Mouse (Mus musculus): Measurements from ENCODE around the gene Il1r1.

DNA sequence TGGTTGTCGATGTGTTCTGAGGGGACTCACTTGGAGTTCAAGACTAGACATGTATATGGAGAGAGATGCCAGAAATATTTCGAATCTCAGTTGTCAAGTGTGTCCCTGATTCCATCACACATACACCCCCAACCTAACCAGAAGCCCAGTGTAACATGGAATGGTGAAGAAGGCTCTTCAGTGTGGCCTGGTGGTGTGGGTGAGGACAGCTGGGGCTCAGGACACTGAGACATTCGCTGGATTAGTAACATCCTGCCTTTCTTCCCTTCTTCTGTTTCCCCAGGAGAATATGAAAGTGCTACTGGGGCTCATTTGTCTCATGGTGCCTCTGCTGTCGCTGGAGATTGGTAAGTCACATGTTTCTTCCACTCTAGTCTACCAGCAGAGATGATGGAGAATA, 57.1 kb downstream of the Il1r1 start:
- TF ChIP-seq CTCF (conservative IDR thresholded peaks at IDR 0.05; ENCODE audit: insufficient read depth, insufficient read length, low read depth, low read length) (no peak), POLR2A (IDR thresholded peaks at IDR 0.05; ENCODE audit: low read depth, low read length) (no peak)
